Mouse (Mus musculus): ENCODE measurements around the gene Ly6g6d.
A peak's percentile ranks its signal among the peaks of the same experiment; 100 is the strongest.
"Not testable (repeated sequence)": the region's sequence is repeated elsewhere in the genome, so short reads cannot be mapped to it uniquely, and the experiment has no call there.

The Ly6g6d gene

DNA sequence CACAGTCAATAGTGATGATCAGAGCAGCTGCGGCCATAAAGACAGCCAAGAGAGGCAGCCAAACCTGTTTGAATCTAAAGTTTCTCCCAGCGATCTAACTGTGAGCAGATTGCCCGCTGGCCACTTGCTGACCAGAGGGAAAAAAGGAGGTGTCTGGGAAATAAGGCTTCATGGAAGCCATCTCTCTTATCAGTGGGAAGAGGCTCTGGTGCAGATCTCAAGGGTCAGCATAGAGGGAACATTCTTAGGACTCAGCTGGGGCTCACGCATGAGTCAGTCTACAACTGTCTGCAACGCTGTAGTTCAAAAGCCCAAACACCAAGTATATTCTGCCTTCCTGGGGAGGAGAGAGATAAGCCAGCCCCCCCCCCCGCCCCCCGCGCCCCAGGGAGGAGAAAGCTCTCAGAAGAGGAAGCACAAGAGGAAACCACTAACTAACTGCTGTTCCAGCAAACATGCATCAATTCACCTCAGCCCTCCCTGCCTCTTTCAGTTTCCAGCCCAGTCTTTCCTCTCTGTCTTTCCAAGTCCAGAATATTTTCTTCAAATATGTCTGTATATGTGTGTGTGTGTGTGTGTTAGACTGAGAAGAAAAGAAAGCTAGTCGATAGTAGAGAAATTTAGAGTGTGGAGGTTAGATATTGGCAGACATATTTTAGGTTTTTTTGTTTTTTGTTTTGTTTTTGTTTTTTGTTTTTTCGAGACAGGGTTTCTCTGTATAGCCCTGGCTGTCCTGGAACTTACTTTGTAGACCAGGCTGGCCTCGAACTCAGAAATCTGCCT lies 29.5 kb downstream of the Ly6g6d start:
- DNase-seq (ENCODE audit: inconsistent ontology term) = no peak

DNA sequence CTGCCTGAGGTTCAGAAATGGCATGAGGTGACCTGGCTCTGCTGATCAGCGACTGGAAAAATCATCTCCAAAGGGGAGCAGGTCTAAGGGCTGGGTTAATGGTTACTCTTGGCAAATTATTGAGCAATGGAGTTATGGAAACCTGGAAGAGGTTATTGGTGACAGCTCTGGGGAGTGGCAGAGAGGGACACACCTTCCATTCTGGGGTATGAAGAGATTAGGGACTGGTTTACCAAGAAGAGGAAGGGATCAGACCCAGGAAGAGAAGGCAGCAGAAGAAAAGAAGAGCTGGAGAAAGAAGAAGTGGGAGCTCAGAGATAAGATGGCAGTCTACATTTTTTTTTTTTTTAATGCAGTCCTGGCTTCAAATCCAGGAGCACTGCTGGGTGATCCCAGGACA lies 30.2 kb downstream of the Ly6g6d start:
- no peak for DNase-seq (ENCODE audit: inconsistent ontology term)

DNA sequence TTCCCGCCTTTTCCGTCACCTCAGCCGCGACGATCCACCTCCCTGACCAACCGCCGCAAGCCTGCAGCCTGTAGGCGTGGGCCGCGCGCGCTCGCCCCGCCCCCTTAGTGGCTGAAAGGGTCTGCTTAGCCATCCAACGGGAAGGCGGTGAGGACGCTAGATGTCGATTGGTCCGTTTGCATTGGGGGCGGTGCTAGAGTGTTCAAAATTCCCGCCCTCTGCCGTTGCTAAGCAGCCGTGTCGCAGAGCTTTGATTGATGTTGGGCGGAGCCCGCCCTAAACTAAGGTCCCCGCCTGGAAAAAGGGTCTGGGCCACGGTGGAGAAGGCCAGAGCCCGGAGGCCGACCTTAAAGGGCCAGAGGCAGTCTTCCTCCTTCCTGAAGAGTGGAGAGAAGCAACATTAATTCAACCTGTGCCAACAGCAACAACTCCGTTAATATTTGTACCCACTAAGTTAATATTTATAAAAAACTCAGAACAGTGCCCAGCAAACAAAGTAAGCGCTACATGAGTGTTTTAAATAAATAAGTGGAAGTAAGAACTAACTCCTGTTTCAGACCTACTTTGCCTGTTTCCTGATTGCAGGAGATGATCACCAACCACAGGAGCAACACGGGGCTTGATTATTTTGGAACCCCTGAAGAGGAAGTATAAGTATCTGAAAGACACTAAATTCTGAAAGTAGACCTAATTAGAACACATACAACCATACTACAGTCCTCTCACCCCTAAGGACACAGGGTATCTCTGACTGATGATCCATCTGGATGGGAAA lies 31.0 kb downstream of the Ly6g6d start, which contains the start of gene Msh5:
Msh5 (minus strand) TSS at position 65 of the 775 bp plus-strand sequence.
- DNase-seq (ENCODE audit: inconsistent ontology term) = peak; percentile 100

DNA sequence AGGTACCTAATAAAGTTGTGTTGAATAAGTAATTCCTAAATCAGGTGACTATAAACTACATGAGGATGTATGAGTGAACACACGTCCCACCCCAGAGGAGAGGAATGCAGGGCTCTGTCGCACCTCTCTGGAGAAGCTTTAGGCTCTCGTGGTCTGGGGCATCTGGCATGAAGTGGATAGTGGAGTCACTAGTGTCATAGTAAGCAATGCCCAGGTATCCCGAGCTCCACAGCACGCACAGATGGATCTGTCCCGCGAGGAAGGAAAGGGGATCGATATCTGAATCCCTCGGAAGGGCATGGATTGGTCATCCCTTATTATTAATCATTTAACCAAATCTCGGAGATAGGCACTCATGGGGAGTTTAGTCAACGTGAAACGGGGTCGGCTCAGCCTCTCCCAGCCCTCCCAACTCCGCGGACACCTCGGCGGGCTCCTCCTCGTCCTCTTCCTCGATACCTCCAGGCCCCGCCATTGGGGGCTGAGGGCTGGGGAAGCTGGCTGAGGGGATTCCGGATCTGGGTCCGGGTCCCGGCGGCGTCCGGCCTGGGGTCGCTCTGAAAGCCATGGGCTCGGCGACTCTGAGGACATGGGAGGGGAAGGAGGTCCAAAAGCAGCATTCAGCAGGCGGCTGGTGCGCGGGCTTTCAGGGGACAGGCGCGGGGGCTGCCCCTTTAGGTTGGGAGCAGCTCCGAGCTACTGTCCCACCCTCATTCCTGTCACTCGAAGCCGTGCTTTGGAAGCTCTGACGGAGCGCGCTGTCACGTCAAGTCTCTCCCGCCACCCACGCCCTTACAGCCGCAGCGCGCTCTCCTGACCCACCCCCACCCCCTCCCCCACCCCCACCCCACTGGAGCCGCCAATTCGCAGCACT lies 31.8 kb downstream of the Ly6g6d start:
- no peak for DNase-seq (ENCODE audit: inconsistent ontology term)

DNA sequence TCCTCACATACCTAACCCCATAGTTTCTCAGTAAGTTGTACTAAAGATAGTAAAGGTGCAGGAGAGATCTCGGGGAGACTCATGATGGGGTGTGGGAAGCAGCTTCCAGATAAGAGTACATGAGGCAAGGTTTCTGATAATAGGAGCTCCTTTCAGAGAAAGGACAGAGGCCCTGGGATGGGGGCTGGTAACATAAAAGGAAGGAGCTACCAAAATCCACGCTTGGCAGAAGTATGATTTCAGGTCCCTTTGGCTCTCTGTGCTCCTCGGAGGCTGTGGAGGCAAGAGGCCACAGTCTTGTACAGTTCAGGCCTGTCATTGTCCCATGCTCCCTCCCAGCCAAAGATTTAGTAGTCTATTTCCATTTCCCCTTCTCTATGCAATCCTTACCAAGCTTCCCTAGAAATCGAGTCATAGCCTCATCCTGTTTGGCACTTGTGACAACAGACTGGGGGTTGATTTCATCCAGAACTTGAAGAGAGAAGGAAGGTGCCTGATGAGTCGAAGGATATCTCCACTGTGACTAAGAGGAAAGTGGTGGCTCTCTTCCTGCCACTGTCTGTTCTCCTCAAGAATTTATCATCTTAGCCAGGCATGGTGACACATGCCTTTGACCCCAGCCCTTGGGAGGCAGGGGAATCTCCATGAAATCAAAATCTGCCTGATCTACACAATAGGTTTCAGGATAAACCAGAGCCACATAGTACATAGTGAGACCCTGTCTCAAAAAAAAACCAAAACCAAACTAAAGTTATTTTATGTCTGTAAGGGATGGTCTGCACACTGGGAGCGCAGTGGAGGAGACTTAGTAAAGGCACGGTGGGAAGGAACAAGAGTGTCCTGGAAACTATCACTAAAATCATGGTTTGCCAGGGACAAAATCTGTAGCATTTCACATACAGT lies 32.7 kb downstream of the Ly6g6d start:
- peak; percentile 71 for DNase-seq (ENCODE audit: inconsistent ontology term)

DNA sequence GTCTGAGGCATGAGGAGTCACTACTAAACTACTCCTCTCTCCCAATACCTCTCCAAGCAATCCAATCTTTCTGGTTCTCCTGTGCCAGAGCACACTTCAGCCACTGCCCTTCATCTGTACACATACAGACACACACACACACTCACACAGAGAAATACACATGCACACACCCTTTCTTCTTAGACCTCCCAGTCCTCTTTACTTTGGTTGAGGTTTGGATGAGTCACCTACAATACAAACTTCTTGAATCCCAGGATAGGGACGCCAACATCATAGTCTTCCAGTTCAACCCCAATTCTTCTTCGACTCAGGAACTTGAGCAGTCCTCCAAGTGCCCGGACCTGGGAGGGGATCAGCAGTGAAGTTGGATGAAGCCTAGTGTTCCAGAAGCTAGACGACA lies 34.1 kb downstream of the Ly6g6d start:
- DNase-seq (ENCODE audit: inconsistent ontology term) = no peak

DNA sequence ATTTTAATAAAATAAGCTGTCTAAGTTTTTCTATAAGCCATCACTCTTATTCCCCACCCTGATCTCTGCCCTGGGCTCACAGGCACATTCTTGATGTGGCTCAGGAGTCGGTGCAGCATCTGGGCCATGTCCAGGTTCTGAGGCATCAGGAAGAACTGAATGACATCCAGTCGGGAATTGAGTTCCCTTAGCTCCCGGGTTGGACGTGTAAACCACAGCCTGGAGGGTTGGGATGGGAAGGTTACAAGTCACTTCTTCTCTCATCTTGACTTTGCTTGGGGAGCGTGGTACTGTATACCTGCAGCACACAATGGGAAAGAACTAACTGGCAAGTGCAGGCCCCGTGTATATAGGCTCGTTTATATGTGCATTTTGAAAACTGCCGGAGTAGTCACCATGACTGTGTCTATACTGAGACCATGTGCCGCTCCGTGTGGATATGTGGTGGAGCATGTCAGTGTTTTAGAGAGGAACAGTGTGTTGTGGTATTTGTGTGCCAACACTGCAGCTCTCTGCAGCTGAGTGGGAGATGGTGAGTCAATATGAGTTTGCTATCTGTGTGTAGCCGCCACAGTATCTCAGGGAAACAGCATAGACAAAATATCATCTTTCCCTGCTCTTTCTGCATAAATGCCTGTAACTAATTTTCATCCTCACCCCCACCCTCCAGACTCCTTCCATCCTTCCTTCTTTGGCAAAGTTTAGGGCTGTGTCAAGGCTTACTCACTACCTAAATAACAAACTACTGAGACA lies 38.6 kb downstream of the Ly6g6d start:
- DNase-seq (ENCODE audit: inconsistent ontology term) = no peak

DNA sequence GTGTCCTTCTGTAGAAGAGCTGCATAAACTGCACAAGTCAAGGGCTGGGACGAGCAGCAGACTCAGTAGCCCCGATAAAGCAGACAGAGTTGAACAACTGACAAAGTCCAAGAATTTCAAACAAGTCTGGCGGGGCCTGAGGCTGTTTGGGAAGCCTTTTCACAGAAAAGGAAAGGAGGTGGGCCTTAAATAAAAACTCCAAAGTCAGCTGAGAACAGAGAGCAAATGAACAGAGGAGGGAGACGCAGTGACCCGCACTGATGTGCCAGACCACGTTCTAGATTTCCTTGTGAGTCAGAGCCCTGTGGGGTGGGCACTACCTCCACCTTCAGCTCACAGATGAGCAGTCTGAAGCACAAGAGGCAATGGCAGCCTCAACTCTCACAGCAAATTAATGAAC lies 43.0 kb downstream of the Ly6g6d start:
- DNase-seq (ENCODE audit: inconsistent ontology term) = no peak

DNA sequence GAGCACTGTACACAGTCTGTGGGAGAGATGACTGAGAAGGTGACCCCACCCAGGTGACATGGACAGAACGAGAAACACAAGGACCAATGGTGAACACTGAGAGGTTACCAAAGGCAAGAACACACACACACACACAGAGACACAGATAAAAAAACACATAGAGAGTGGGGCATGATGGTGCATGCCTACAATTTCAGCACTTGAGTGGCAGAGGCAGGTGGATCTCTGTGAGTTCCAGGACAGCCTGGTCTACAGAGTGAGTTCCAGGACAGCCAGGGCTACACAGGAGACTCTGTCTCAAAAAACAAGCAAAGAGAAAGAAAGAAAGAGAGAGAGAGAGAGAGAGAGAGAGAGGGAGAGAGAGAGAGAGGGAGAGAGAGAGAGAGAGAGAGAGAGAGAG lies 44.2 kb downstream of the Ly6g6d start:
- DNase-seq (ENCODE audit: inconsistent ontology term) = not testable (repeated sequence)

DNA sequence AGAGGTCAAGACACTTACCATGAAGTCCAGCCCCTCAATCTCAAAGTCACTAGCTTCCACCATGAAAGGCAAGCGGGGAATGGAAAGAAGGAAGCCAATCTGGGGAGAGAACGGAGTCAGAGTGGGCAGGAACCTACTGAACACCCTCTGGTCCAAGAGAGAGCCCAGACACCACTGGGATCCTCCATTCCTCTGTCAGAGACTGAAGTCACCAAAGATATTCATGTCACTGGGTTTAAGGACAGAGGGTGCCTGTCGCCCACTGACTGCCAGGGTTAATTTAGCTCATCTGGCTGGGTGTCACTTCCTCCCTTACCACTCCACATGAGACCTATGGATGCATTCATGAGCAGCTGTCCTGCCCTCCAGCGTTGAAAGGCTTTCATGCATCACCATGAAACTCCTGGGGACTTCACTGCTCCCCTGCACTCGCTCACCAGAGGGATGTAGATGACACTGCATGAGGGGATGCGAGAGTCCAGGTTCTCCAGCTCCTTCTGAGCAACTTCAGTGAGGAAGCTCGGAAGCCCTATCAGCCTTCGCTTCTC lies 45.5 kb downstream of the Ly6g6d start:
- no peak for DNase-seq (ENCODE audit: inconsistent ontology term)

DNA sequence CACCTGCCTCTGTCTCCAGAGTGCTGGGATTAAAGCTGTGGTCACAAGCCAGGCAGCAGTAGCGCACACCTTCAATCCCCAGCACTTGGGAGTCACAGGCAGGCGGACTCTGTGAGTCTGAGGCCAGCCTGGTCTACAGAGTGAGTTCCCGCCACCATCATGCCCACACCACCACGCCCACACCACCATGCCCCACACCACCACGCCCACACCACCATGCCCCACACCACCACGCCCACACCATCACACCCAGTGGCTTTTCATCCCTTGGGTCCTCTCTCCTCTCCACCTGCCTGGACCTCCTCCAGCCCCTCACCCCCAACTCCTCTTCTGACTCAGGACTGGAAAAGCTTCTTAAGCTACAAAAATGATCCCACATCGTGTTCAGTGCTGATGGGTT lies 46.0 kb downstream of the Ly6g6d start:
- DNase-seq (ENCODE audit: inconsistent ontology term) = no peak

DNA sequence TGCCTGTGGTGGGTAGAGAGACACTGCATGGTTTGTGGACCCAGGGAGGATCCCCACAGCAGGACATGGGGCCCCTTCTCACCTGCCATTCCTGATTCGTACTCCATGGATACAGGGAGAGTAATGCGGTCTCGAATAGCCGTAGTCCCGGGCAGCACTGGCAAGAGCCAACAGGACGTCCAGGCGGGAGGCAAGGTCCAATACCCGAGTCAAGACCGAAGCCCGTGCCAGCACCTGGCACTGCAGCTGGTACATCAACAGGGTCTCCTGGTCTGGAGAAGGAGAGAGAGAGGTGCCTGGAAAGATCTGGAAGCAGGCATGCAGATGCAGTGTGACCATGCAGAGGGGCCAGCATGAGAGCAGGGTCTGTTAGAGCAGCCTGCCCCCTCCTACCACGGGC lies 46.6 kb downstream of the Ly6g6d start:
- DNase-seq (ENCODE audit: inconsistent ontology term) = no peak

DNA sequence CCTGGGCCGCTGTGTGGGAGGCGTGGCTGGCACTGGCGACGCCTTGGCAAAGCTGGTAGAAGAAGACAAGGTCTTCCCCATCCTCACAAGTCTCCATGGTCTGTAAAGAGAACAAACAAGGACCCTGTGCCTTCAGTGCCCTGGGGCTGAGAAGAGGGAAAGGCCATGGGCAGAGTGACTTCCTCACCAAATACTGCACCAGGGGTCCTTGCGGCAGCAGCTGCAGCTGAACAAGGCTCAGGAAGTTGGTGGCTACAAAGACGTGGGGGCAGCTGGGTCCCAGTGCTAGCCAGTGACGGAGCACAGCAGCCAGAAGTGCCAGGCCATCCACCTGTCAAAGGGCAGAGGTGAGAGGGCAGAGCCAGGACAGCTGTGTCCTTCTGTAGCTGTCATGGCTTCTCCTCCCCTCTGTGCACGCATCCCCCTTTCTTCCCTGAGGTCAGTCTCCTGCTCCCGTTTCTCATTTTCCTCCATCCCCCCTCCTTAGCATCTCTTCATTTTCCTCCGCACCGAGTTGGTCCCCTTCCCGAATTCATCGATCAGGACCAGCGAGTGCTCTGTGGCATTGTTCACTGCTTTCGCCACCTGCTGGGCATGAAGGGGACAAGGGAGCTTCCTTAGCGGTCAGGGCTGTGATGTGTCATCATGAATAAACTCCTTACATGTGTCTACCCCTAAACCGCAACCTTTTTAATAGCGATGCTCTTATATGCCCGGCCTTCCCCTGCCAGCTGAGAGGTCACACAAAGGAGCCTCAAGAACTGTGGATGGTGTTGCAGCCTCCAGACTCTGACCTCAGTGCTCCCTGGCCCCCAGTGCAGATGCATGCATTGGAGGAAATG lies 48.0 kb downstream of the Ly6g6d start:
- peak; percentile 55 for DNase-seq (ENCODE audit: inconsistent ontology term)

DNA sequence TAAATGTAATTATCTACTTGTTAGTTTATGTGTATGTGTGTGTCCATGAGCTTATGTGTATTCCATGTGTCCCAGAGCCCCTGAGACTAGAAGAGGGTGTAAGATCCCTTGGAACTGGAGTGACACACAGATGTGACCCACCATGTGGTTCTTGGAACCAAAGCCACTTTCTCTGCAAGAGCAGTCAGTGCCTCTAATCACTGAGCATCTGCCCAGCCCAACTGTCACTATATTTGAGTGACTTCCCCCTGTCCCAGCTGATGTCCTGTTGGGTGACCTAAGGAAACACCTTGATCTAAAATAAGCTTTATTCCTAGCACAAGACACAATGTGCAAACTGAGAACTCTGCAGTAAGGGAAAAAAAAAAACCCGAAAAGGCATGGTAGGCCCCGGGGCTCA lies 49.5 kb downstream of the Ly6g6d start:
- DNase-seq (ENCODE audit: inconsistent ontology term) = no peak

DNA sequence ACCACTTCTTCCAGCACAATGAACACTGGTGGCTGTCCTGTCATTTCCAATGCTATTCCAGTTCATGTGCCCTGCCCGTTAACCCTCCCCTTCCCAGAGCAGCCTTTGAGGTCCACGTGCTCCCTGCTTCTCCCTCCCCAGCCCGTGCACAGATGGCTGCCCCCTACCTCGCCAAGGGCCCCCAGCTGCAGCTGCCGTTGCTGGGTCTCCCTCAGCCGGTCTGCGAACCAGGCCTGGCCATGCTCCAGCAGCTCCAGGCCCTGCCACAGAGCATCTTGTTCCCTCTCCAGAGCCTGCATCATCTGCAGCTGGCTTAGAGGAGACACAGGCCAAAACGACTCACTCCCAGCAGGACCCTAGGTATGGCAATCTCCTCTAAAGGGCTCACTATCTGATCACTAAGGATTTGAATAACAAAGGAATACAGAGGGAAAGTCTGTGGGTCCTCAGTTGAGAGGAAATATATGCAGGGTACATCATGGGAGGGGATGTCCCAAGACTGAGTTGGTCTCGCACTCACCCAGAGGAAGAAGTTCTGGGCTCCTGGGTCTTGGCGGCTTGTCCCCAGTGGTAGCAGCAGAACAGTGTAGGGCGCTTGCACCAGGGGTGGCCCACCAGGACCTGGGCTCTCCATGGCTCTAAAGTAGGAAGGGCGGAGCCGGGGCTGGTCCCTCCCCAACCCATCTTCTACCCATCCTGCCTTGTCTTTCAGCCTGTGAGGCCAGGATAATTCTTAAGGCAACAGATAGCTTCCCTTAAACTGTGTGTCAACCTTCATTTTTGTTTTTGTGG lies 50.4 kb downstream of the Ly6g6d start, which contains the start of gene Sapcd1:
Sapcd1 (minus strand) TSS at position 740 of the 792 bp plus-strand sequence.
- peak; percentile 89 for DNase-seq (ENCODE audit: inconsistent ontology term)

DNA sequence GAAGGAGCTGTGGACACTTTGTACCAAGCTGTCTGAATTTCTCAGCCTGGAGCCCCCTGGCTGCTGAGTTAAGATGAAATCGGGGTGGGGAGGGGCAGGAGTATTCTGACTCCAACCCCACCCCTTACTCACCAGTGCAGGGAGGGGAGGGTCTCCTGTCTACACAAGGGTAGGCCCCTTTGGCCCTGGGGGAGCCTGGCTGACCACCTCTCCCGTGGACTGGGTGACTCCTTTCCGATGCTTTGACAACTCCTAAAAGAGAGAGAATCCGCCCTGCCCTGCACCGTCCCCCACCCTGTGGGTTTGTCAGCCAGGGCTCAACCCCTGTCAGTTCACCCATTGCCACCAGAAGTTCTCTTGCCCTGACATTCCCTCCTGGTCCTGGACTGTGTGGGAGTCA lies 51.7 kb downstream of the Ly6g6d start:
- no peak for DNase-seq (ENCODE audit: inconsistent ontology term)

DNA sequence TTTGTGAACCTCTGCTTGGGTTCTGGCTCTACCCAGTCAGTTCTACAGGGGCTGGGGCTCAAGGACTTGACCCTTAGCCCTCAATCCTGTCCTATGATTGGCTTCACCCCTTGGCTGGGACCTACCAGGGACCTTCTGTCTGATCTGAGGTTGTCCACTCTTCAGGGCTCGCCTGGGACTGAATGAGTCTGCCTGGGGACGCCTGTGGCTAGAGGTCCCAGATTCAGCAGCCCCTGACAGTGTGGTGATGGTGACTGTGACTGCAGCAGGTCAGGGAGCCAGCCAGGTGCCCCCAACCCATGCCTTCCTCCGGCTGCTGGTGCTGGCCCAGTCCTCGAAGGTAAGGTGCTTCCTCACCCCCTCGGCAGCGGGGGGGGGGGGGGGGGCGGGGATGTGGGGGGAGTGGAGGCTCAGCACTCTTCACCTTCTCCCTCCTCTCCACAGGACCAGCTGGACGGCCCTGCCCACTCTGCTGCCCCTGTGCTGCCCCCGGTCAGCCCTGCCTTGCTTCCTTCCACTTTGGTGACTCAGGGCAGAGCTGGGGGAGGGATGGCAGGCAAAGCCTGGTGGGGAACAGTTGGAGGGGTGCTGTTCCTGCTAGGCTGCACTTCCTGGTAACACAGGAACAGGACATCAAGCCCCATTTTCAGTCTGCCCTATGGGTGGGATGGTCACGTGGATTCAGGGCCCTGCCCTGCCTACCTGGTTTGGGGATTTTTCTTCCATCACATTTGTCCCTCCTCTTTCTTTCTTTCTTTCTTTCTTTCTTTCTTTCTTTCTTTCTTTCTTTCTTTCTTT lies 53.0 kb downstream of the Ly6g6d start:
- no peak for DNase-seq (ENCODE audit: inconsistent ontology term)
